Mouse (Mus musculus) gastrocnemius, postnatal 25 days (tissue): ENCODE results near the gene Dab2. TPM values are rescaled to one million over a fixed set of nuclear protein-coding genes. Genes with fewer than 3 reads are reported as not detected.

ENCODE experiments used
- DNase-seq: peaks from one replicate; pipeline ENCODE4 v3.0.0; 2022
- total RNA-seq, 2 experiments: library from RNA; stranded (reverse); gene quantifications; 1 replicate in 1 of 2; 2 replicates in 1 of 2; pipeline ENCODE4 v1.2.3; 2021

Dab2 gene
- total RNA-seq, 2 experiments from 2014 or later, result 11.5 to 16.7 TPM

- DNase-seq, result no peak
Measured at GRCm38 (mm10) chr15:6393624-6394023, 94.0 kb downstream of the Dab2 start.

GRCm38 (mm10) chr15:6398211-6398610 lies 98.6 kb downstream of the Dab2 start:
- no peak for DNase-seq

- no peak for DNase-seq
Measured at GRCm38 (mm10) chr15:6398881-6399280, 99.3 kb downstream of the Dab2 start.

GRCm38 (mm10) chr15:6400115-6400514 lies 100.5 kb downstream of the Dab2 start:
- DNase-seq, result no peak

- no peak for DNase-seq
Measured at GRCm38 (mm10) chr15:6402433-6402832, 102.8 kb downstream of the Dab2 start.

- DNase-seq, result no peak
Measured at GRCm38 (mm10) chr15:6404172-6404571, 104.6 kb downstream of the Dab2 start.

GRCm38 (mm10) chr15:6406771-6407170 lies 107.2 kb downstream of the Dab2 start:
- no peak for DNase-seq

- DNase-seq, result no peak
Measured at GRCm38 (mm10) chr15:6409031-6409430, 109.4 kb downstream of the Dab2 start.

GRCm38 (mm10) chr15:6410161-6410560 lies 110.6 kb downstream of the Dab2 start:
- DNase-seq, result no peak

GRCm38 (mm10) chr15:6411334-6411733 lies 111.7 kb downstream of the Dab2 start:
- no peak for DNase-seq

GRCm38 (mm10) chr15:6415317-6415716 lies 115.7 kb downstream of the Dab2 start:
- no peak for DNase-seq

GRCm38 (mm10) chr15:6431777-6432176 lies 132.2 kb downstream of the Dab2 start:
- DNase-seq, result no peak

GRCm38 (mm10) chr15:6432411-6432810 lies 132.8 kb downstream of the Dab2 start:
- DNase-seq, result no peak

GRCm38 (mm10) chr15:6435281-6435680 lies 135.7 kb downstream of the Dab2 start:
- no peak for DNase-seq

GRCm38 (mm10) chr15:6435773-6436172 lies 136.2 kb downstream of the Dab2 start:
- DNase-seq, result no peak

- DNase-seq, result no peak
Measured at GRCm38 (mm10) chr15:6438685-6439084, 139.1 kb downstream of the Dab2 start.

- DNase-seq, result no peak
Measured at GRCm38 (mm10) chr15:6444452-6444851, 144.9 kb downstream of the Dab2 start.

GRCm38 (mm10) chr15:6445135-6445534 lies 145.5 kb downstream of the Dab2 start, which contains the start of gene C9:
TSS of gene C9 (plus strand) at chr15:6445327.
- DNase-seq, result no peak

- DNase-seq, result no peak
Measured at GRCm38 (mm10) chr15:6446181-6446580, 146.6 kb downstream of the Dab2 start.

- no peak for DNase-seq
Measured at GRCm38 (mm10) chr15:6448892-6449291, 149.3 kb downstream of the Dab2 start.

- DNase-seq, result no peak
Measured at GRCm38 (mm10) chr15:6454461-6454860, 154.9 kb downstream of the Dab2 start.

- DNase-seq, result no peak
Measured at GRCm38 (mm10) chr15:6461381-6461780, 161.8 kb downstream of the Dab2 start.

GRCm38 (mm10) chr15:6463361-6463923 lies 163.9 kb downstream of the Dab2 start:
- DNase-seq, result no peak

- DNase-seq, result no peak
Measured at GRCm38 (mm10) chr15:6466995-6467394, 167.4 kb downstream of the Dab2 start.

- DNase-seq, result no peak
Measured at GRCm38 (mm10) chr15:6468845-6469244, 169.3 kb downstream of the Dab2 start.
